In the genomic region with DNA sequence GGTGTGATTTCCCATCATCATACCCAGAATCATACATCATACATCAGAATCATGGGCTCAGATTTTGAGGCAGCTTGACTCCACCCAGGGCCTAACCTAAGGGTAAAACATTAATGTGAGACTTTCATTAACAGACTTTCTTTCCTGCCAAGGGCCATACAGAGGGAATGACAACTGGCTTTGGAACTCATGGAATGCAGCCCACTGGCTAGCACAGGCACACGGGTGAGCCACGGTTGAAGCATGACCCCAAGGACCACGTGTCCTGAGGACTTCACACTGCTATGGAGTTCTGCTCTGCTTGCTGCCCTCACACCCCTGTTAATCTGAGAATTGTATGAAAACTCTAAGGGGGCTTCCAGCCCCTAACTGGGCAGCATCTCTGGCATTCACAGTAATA, we compare ENCODE assay signal across 16 mouse cellular contexts. TPM values are rescaled to one million over a fixed set of nuclear protein-coding genes. Genes with fewer than 3 reads are reported as not detected.
DNase-seq lines count a peak whose midpoint lies in the region; ATAC-seq and TF ChIP-seq lines count a peak whose summit lies in the region.
"Had no signal": no experiment of that assay in that cellular context is flagged by ENCODE, and none has a peak within 500 bp of the region (broad histone marks: within the 10 kb centered on the region; RNA-seq: fewer than 3 reads in every experiment).

No protein-coding gene starts in this region.

- H3K27ac ChIP-seq in lung, embryonic 16.5 days (ENCODE audit: low read length) = no peak overlapping the region
- peak overlapping the region; percentile 42 for H3K27ac ChIP-seq in embryonic fibroblast, embryonic 13.5 days (ENCODE audit: insufficient read depth, low read length)
- H3K27ac ChIP-seq in kidney, embryonic 14.5 days (ENCODE audit: low read depth, low read length) = peak overlapping the region; percentile 59; the same call in 1 of the 2 replicates
- no peak overlapping the region for H3K27ac ChIP-seq in intestine, embryonic 16.5 days (ENCODE audit: low read length)
- H3K27ac ChIP-seq: forebrain, embryonic 12.5 days had no signal

- peak; percentile 60 for ATAC-seq in lung, embryonic 16.5 days (ENCODE audit: low read depth)
- peak; percentile 80 for ATAC-seq in kidney, embryonic 14.5 days (ENCODE audit: low FRiP score, low TSS enrichment)
- ATAC-seq in intestine, embryonic 16.5 days = no peak
- ATAC-seq: inflammation-experienced regulatory T-cells, adult 6 months; liver, postnatal 0 days had no signal

- H3K4me1 ChIP-seq in lung, embryonic 16.5 days (replicated peaks; ENCODE audit: control insufficient read depth, insufficient read depth, low read length) = no peaks in the 10 kb centered on the region
- H3K4me1 ChIP-seq in embryonic fibroblast, embryonic 13.5 days (ENCODE audit: control insufficient read depth, insufficient read depth, low read length) = no peaks in the 10 kb centered on the region
- 0 out of 2 replicates have a peak, but pooled peaks cover 6% of the 10 kb centered on the region for H3K4me1 ChIP-seq in kidney, embryonic 14.5 days (ENCODE audit: control insufficient read depth, insufficient read depth, low read length)
- no peaks in the 10 kb centered on the region for H3K4me1 ChIP-seq in intestine, embryonic 16.5 days (ENCODE audit: control insufficient read depth, insufficient read depth, low read length)
- H3K4me1 ChIP-seq: forebrain, embryonic 12.5 days had no signal

- TF ChIP-seq CTCF in embryonic fibroblast, embryonic 13.5 days (IDR thresholded peaks at IDR 0.05; ENCODE audit: borderline replicate concordance, insufficient read depth, low read length) = no peak

- no peak overlapping the region for H3K4me3 ChIP-seq in lung, embryonic 16.5 days (ENCODE audit: low read length)
- no peak overlapping the region for H3K4me3 ChIP-seq in embryonic fibroblast, embryonic 13.5 days (ENCODE audit: insufficient read depth, low read length)
- no peak overlapping the region for H3K4me3 ChIP-seq in kidney, embryonic 14.5 days (ENCODE audit: low read length)
- no peak overlapping the region for H3K4me3 ChIP-seq in intestine, embryonic 16.5 days (ENCODE audit: low read length)
- H3K4me3 ChIP-seq: forebrain, embryonic 12.5 days had no signal

- WGBS in lung, embryonic 16.5 days = 36% methylated on average over 3 of the region's 3 CpGs
- 36% methylated on average over 3 of the region's 3 CpGs for WGBS in kidney, embryonic 14.5 days
- 52% methylated on average over 3 of the region's 3 CpGs for WGBS in intestine, embryonic 16.5 days

- H3K9me3 ChIP-seq in lung, embryonic 16.5 days (ENCODE audit: control insufficient read depth, low read length) = no peaks in the 10 kb centered on the region
- H3K9me3 ChIP-seq in kidney, embryonic 14.5 days (ENCODE audit: control insufficient read depth, low read length) = no peaks in the 10 kb centered on the region
- H3K9me3 ChIP-seq in intestine, embryonic 16.5 days (ENCODE audit: control insufficient read depth, low read length) = no peaks in the 10 kb centered on the region
- H3K9me3 ChIP-seq: forebrain, embryonic 12.5 days had no signal

- no peak overlapping the region for H3K9ac ChIP-seq in lung, embryonic 16.5 days (ENCODE audit: low read length)
- H3K9ac ChIP-seq in kidney, embryonic 14.5 days (ENCODE audit: low read depth, low read length) = no peak overlapping the region
- no peak overlapping the region for H3K9ac ChIP-seq in intestine, embryonic 16.5 days (ENCODE audit: low read depth, low read length)
- H3K9ac ChIP-seq: forebrain, embryonic 12.5 days; liver, postnatal 0 days had no signal

- no peaks in the 10 kb centered on the region for H3K27me3 ChIP-seq in lung, embryonic 16.5 days (ENCODE audit: control insufficient read depth, insufficient read depth, low read depth, low read length)
- no peaks in the 10 kb centered on the region for H3K27me3 ChIP-seq in kidney, embryonic 14.5 days (ENCODE audit: control insufficient read depth, insufficient read depth, low read length)
- H3K27me3 ChIP-seq in intestine, embryonic 16.5 days (replicated peaks; ENCODE audit: control insufficient read depth, insufficient read depth, low read length) = no peaks in the 10 kb centered on the region
- H3K27me3 ChIP-seq: forebrain, embryonic 12.5 days had no signal

- H3K36me3 ChIP-seq in lung, embryonic 16.5 days (ENCODE audit: control insufficient read depth, insufficient read depth, low read length) = no peaks in the 10 kb centered on the region
- no peaks in the 10 kb centered on the region for H3K36me3 ChIP-seq in kidney, embryonic 14.5 days (ENCODE audit: control insufficient read depth, insufficient read depth, low read length)
- H3K36me3 ChIP-seq in intestine, embryonic 16.5 days (ENCODE audit: control insufficient read depth, insufficient read depth, low read length) = no peaks in the 10 kb centered on the region
- H3K36me3 ChIP-seq: forebrain, embryonic 12.5 days had no signal

- H3K4me2 ChIP-seq in lung, embryonic 16.5 days (ENCODE audit: low read depth, low read length) = no peak overlapping the region
- H3K4me2 ChIP-seq in kidney, embryonic 14.5 days (replicated peaks; ENCODE audit: low read depth, low read length) = no peak overlapping the region
- H3K4me2 ChIP-seq in intestine, embryonic 16.5 days (ENCODE audit: low read depth, low read length) = no peak overlapping the region
- H3K4me2 ChIP-seq: forebrain, embryonic 12.5 days; heart, embryonic 11.5 days had no signal

- no peak for DNase-seq in lung, postnatal 4 days
- DNase-seq in yolk sac, embryonic 10.5 days (ENCODE audit: low spot score) = peak; percentile 31
- DNase-seq in adipocyte (ENCODE audit: low spot score) = no peak
- DNase-seq: adrenal gland, postnatal 10 days; cerebellum, adult 9-11 months; layer of hippocampus, postnatal 36 days; liver, postnatal 0 days had no signal

- TF ChIP-seq POLR2A in embryonic fibroblast, embryonic 13.5 days (IDR thresholded peaks at IDR 0.05; ENCODE audit: low read depth, low read length) = no peak

RNA-seq across cellular contexts. Expression of gene Pkhd1, which starts 1.5 kb away (rescaled TPM):
- 0.80 and 0.85 TPM in 2 replicates for polyA plus RNA-seq in lung, embryonic 16.5 days (2015; fragmentation: Nextera tagmentation; extraction: Ambion mirVana)
- not detected in 2 replicates for polyA plus RNA-seq in embryonic fibroblast, embryonic 13.5 days (2011; ENCODE audit: insufficient read length, low read depth, missing spikeins)
- polyA plus RNA-seq in kidney, embryonic 14.5 days (2014; fragmentation: Nextera tagmentation; extraction: Ambion mirVana) = 4.6 and 5.0 TPM in 2 replicates
- polyA plus RNA-seq in intestine, embryonic 16.5 days (2015; fragmentation: Nextera tagmentation; extraction: Ambion mirVana) = 0.33 and 0.45 TPM in 2 replicates
- polyA plus RNA-seq: embryonic facial prominence, embryonic 11.5 days; heart, embryonic 11.5 days; inflammation-experienced regulatory T-cells, adult 6 months; limb, embryonic 11.5 days had no signal

Comparison
In these comparisons a context has a peak if more than half of its experiments do, and no peak if none do; other contexts are left out.
1. H3K27ac ChIP-seq: peak in embryonic fibroblast, embryonic 13.5 days (single experiment) and kidney, embryonic 14.5 days (single experiment); none in lung, embryonic 16.5 days (single experiment) and intestine, embryonic 16.5 days (single experiment).